Comparison of ENCODE assay signal across 45 mouse cellular contexts in the genomic region with DNA sequence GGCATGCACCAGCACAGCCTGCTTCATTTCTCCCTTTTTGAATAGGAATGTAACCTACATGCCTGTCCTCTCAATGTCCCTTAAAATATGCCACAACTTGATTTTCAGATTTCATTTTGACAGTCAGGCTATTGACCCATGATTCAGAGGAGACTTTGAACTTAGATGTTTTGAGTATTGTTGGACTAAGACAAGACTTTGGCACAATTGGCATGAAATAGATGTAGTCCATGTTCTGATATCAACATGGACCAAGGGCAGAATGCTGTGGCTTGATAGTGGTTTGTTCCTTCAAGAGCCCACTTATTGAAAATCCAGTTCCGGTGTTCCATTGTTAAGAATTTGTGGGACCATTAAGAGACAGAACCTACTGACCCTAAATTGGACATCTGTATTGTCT. TPM values are rescaled to one million over a fixed set of nuclear protein-coding genes. Genes with fewer than 3 reads are reported as not detected.
"Had no signal": no experiment of that assay in that cellular context is flagged by ENCODE, and none has a peak within 500 bp of the region (broad histone marks: within the 10 kb centered on the region; RNA-seq: fewer than 3 reads in every experiment).

No protein-coding gene starts in this region.

- H3K4me1 ChIP-seq: heart, embryonic 10.5 days; heart, embryonic 12.5 days; heart, embryonic 13.5 days; heart, embryonic 15.5 days; hindbrain, embryonic 10.5 days; hindbrain, embryonic 12.5 days; hindbrain, embryonic 13.5 days; hindbrain, embryonic 15.5 days; intestine, embryonic 15.5 days; kidney, embryonic 15.5 days had no signal

- H3K27ac ChIP-seq: heart, embryonic 10.5 days; heart, embryonic 13.5 days; heart, embryonic 15.5 days; hindbrain, embryonic 10.5 days; hindbrain, embryonic 12.5 days; hindbrain, embryonic 13.5 days; hindbrain, embryonic 14.5 days; hindbrain, embryonic 15.5 days; hindbrain, postnatal 0 days; intestine, embryonic 15.5 days; kidney, embryonic 15.5 days; kidney, postnatal 0 days; layer of hippocampus, adult 2 months had no signal

- H3K4me3 ChIP-seq: heart, embryonic 10.5 days; heart, embryonic 12.5 days; heart, embryonic 13.5 days; heart, embryonic 15.5 days; hindbrain, embryonic 10.5 days; hindbrain, embryonic 12.5 days; hindbrain, embryonic 13.5 days; hindbrain, embryonic 15.5 days; intestine, embryonic 15.5 days; kidney, embryonic 15.5 days; layer of hippocampus, adult 2 months had no signal

- H3K27me3 ChIP-seq: heart, embryonic 12.5 days; heart, embryonic 13.5 days; heart, embryonic 15.5 days; hindbrain, embryonic 12.5 days; hindbrain, embryonic 13.5 days; hindbrain, embryonic 15.5 days; intestine, embryonic 15.5 days; kidney, embryonic 15.5 days had no signal

- H3K9ac ChIP-seq: heart, embryonic 12.5 days; heart, embryonic 13.5 days; heart, embryonic 15.5 days; hindbrain, embryonic 12.5 days; hindbrain, embryonic 13.5 days; hindbrain, embryonic 14.5 days; hindbrain, embryonic 15.5 days; intestine, embryonic 15.5 days; kidney, embryonic 15.5 days had no signal

- DNase-seq: heart, postnatal 10 days; heart, postnatal 14 days; heart, postnatal 36 days; heart, postnatal 4 days; kidney, adult 11 months; kidney, adult 18-20 months; kidney, adult 8-10 months; kidney, postnatal 10 days; kidney, postnatal 14 days; kidney, postnatal 25 days; kidney, postnatal 36 days; kidney, postnatal 4 days; layer of hippocampus, adult 9-11 months; layer of hippocampus, postnatal 36 days had no signal

- H3K36me3 ChIP-seq: heart, embryonic 10.5 days; heart, embryonic 12.5 days; heart, embryonic 13.5 days; heart, embryonic 15.5 days; hindbrain, embryonic 10.5 days; hindbrain, embryonic 12.5 days; hindbrain, embryonic 13.5 days; hindbrain, embryonic 15.5 days; intestine, embryonic 15.5 days; kidney, embryonic 15.5 days had no signal

RNA-seq across cellular contexts. Expression of gene Cyp3a11, which starts 23.6 kb away (rescaled TPM):
- total RNA-seq: heart, adult 8-10 months; heart, postnatal 10 days; heart, postnatal 14 days; heart, postnatal 25 days; heart, postnatal 36 days; hematopoietic stem cell, adult 5-6 weeks; hindbrain, postnatal 0 days; layer of hippocampus, adult 18-20 months; layer of hippocampus, adult 2 months; layer of hippocampus, adult 8-10 months; layer of hippocampus, postnatal 10 days; layer of hippocampus, postnatal 14 days; layer of hippocampus, postnatal 25 days; layer of hippocampus, postnatal 36 days; left cerebral cortex, adult 18-20 months had no signal
- polyA plus RNA-seq: heart, embryonic 10.5 days; heart, embryonic 11.5 days; heart, embryonic 12.5 days; heart, embryonic 13.5 days; heart, embryonic 14.5 days; heart, embryonic 15.5 days; heart, postnatal 0 days; hindbrain, embryonic 10.5 days; hindbrain, embryonic 11.5 days; hindbrain, embryonic 12.5 days; hindbrain, embryonic 13.5 days; hindbrain, embryonic 14.5 days; hindbrain, embryonic 15.5 days; hindbrain, embryonic 16.5 days; hindbrain, postnatal 0 days; inflammation-experienced regulatory T-cells, adult 6 months; intestine, embryonic 14.5 days; kidney, embryonic 14.5 days had no signal
